Mouse (Mus musculus): ENCODE measurements around the gene Olfr887. TPM values are rescaled to one million over a fixed set of nuclear protein-coding genes. Genes with fewer than 3 reads are reported as not detected.

The Olfr887 gene
- not detected for total RNA-seq (2021)

- intact Hi-C loops (cut with DNase I): no loop called here
- DNase-seq: no peak
These were observed at the start of gene Olfr887 for GRCm38 (mm10) chr9:38083772-38084171. TSS of gene Olfr887 (plus strand) at chr9:38084072.

GRCm38 (mm10) chr9:38046255-38046654 is 37.6 kb upstream of the Olfr887 start, which contains the start of gene Olfr884:
TSS of gene Olfr884 (plus strand) at chr9:38046555.
- intact Hi-C loops (cut with DNase I): no loop called here
- DNase-seq: no peak

- DNase-seq: no peak
- intact Hi-C loops (cut with DNase I): no loop called here
These were observed 22.9 kb upstream of the Olfr887 start, which contains the start of gene Olfr885 for GRCm38 (mm10) chr9:38061022-38061421. TSS of gene Olfr885 (plus strand) at chr9:38061322.

- no peak for DNase-seq
- intact Hi-C loops (cut with DNase I): no loop called here
These were observed 24.0 kb downstream of the Olfr887 start, which contains the start of gene Olfr888 for GRCm38 (mm10) chr9:38107828-38108227. TSS of gene Olfr888 (plus strand) at chr9:38108128.

GRCm38 (mm10) chr9:38114898-38115297 is 31.0 kb downstream of the Olfr887 start, which contains the start of gene Olfr889:
TSS of gene Olfr889 (plus strand) at chr9:38115198.
- no peak for DNase-seq
- intact Hi-C loops (cut with DNase I): no loop called here

Other genes starting within 250 kb of the Olfr887 start
- gene Olfr877, start 229.8 kb upstream of the Olfr887 start, total RNA-seq (2021): not detected
- gene Olfr145, start 187.3 kb upstream of the Olfr887 start, total RNA-seq (2021): not detected
- gene Olfr878, start 166.2 kb upstream of the Olfr887 start, total RNA-seq (2021): not detected
- gene Olfr881, start 92.2 kb upstream of the Olfr887 start, total RNA-seq (2021): not detected
- gene Olfr883, start 58.3 kb upstream of the Olfr887 start, total RNA-seq (2021): not detected
- not detected for gene Olfr884, start 37.5 kb upstream of the Olfr887 start, total RNA-seq (2021)
- not detected for gene Olfr885, start 22.8 kb upstream of the Olfr887 start, total RNA-seq (2021)
- not detected for gene Olfr888, start 24.1 kb downstream of the Olfr887 start, total RNA-seq (2021)
- gene Olfr889, start 31.1 kb downstream of the Olfr887 start, total RNA-seq (2021): not detected
- gene Olfr890, start 58.4 kb downstream of the Olfr887 start, total RNA-seq (2021): not detected
- gene Olfr891, start 96.7 kb downstream of the Olfr887 start, total RNA-seq (2021): not detected
- gene Olfr893, start 124.3 kb downstream of the Olfr887 start, total RNA-seq (2021): not detected
- not detected for gene Olfr894, start 134.0 kb downstream of the Olfr887 start, total RNA-seq (2021)
- not detected for gene Olfr143, start 168.7 kb downstream of the Olfr887 start, total RNA-seq (2021)
- gene Olfr895, start 183.8 kb downstream of the Olfr887 start, total RNA-seq (2021): not detected
- not detected for gene Olfr896-ps1, start 207.0 kb downstream of the Olfr887 start, total RNA-seq (2021)
- not detected for gene Olfr25, start 245.0 kb downstream of the Olfr887 start, total RNA-seq (2021)

Measured in heart, postnatal 10 days (tissue).